Mouse (Mus musculus) brain, embryonic 14.5 days (tissue): ENCODE results near the gene Pcca. TPM values are rescaled to one million over a fixed set of nuclear protein-coding genes. Genes with fewer than 3 reads are reported as not detected.

Experiments used
- DNase-seq: peaks from one replicate; pipeline ENCODE4 v3.0.0-alpha.2; 2011; ENCODE audit warnings: low read depth
- CTCF ChIP-seq: fragments of 200-500 bp; IDR thresholded peaks from 2 replicates; pipeline ENCODE4 v1.5.1; 2012; ENCODE audit warnings: inconsistent platforms, mild to moderate bottlenecking, moderate library complexity, borderline replicate concordance; ENCODE audit not compliant: insufficient read depth, insufficient read length; ENCODE audit errors: extremely low read depth
- POLR2A ChIP-seq: fragments of 200-500 bp; IDR thresholded peaks from 2 replicates; pipeline ENCODE4 v1.6.1; 2012; ENCODE audit warnings: mild to moderate bottlenecking, inconsistent platforms, borderline replicate concordance; ENCODE audit not compliant: poor library complexity, insufficient read depth, insufficient read length, severe bottlenecking; ENCODE audit errors: extremely low read depth
- polyA plus RNA-seq: library from polyadenylated mRNA; depleted of rRNA; stranded (reverse); fragments of >200 nt; gene quantifications from 2 replicates; pipeline ENCODE4 v1.2.3, GENCODE M21; 2012

Gene Pcca
- polyA plus RNA-seq, 1 experiment, result 22.4 TPM

DNA sequence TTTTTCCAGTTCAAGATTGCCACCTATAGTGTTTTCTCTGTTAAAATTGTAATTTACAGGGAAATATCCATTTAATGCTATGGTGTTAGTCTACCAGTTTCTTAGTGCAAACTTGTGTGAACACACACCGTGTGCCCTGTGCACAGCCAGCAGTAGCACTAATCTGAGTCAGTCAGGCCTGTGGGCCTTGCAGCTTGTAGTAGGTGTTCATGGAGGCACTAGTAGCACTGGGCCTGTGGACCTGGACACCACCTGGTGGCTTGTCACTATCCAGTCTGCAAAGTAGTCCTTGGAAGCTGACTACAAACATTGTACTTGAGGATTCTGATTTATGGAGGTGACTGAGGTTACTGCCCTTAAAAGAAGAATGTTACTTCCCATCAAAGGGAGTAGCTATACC is 300.6 kb downstream of the Pcca start:
- DNase-seq, result no peak
- TF ChIP-seq CTCF, result no peak
- TF ChIP-seq POLR2A, result no peak

DNA sequence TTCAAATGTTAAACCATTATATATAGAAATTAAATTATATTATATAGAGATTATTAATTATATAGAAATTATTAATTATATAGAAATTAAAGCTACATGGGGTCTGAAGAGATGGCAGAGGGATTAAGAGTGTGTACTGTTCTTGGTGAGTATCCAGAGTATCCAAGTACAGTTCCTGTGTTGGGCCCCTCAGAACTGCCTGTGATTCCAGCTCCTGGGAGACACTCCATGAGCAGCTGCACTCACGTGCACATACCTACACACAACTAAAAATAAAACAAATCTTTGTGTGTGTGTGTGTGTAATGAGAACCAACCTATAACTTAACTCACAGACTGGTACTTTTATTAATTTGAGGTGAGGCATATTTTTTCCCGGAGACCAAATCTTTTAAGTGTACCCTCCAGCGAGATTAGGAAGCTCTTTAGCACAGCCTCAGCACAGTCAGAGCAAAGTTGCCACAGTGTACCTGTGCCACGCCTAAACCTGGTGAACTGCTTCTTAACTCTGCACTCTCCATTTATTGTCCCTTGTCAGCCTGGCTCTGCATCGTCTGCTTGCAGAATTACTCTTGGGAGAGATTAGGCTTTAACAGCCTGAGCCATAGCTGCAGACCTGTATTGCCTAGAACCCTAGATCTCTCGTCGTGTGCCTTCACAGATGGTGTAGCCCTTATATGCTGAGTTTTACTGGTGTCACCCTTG is 301.5 kb downstream of the Pcca start:
- no peak for DNase-seq

DNA sequence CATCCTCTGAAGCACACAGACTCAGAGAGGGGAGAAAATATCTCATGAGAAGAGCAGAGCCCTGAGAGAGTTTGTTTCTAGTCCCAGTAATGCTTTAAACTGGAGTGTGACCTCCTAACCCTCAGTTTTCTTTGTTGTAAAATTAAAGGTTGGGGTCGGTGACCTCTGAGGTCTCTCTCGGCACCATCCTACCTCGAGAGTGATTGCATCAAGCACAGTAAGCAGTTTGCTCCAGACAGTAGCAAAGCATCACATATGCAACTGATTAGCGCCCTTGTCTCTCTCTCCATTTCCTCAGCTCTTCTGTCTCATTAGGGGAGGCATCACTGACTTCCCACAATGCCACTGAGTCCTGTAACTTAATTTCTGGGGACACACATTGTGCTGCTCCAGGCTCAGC is 302.1 kb downstream of the Pcca start:
- no peak for TF ChIP-seq POLR2A
- DNase-seq, result peak; percentile 22

More for the DNA sequence above, 301.5 kb downstream of the Pcca start:
- TF ChIP-seq POLR2A (no peak), CTCF (no peak)

DNA sequence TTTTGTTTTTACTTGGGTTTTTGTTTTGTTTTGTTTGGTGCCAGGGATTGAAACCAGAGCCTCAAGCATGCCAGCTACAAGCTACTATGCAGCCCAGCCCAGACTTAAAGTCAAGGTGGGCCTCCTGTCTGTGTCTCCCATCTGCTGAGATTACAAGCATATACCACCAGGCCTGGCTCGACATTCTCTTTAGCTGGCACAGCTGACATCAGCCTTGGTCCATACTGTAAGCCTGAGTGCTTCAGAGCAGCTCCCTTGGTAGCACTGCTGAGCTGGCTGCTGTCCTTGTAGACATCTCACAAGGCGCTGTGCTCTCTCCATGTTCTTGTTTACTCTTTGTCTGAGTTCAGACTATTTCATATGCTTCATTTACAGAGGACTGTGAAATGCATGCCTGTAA is 302.9 kb downstream of the Pcca start:
- no peak for TF ChIP-seq POLR2A
- no peak for TF ChIP-seq CTCF
- DNase-seq, result no peak

DNA sequence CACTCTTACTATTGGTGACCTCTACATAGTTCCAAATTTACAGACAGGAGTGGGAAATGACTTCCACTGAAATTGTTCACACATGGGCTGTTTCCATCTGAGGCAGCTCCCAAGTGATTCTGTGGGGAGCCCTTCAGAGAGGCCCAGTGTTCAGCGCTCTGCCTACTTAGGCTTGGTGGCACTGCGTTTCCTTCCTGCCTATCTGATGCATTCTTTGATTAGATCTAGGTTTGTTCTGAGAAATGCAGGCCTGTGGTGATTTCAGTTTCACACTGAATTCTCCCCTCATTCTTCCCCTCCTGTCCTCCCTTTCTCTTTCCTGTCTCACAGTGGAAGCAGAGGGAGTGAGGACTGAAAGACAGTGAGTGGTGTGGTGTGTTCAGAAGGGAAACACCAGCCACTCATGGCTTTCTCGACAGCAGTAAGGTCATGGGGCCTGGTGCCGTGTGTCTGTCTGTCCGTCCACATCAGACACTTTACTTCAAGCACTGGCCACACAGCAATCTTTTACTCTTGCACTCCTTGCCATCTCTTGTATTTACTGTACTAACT is 318.5 kb downstream of the Pcca start:
- TF ChIP-seq CTCF (no peak), POLR2A (no peak)
- no peak for DNase-seq

DNA sequence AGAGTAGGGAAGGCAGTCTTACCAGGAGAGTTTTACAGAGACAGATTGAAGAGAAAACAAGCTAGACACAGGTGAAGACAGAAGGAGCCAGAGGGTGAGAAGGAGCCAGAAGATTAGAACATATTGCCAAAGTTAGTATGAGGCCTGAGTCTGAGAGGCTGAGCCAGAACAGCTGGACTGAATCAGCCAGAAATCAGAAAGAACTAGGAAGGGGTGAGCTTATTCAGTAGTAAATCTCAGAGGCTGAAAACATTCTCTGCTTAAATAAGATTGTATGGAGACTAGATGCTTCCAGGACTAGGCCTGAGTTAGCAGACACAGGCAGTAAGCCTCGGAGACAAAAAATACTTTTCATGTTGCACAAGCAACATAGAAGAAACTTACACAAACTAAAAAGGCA is 325.7 kb downstream of the Pcca start:
- DNase-seq, result no peak
- TF ChIP-seq CTCF, result no peak
- TF ChIP-seq POLR2A, result no peak

DNA sequence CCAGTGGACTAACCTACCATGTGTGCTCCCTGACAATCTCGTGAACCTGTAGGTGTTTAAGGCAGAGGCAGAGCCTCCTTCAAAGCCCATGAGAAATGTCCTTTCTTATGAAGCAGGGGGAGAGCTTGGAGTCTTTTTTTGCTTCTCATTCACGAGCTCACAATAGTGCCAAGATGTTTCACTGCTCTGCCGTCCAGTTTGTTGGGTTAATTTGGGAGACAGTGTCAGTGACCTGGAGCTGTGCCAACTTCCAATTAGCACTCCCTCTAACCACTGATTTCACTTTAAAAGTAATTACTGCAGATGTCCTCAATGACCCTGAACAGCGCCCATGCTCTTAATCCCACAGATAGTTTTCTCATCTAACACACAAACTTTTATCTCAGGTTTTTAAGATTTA is 328.5 kb downstream of the Pcca start:
- TF ChIP-seq CTCF (no peak), POLR2A (no peak)
- DNase-seq, result peak; percentile 89

DNA sequence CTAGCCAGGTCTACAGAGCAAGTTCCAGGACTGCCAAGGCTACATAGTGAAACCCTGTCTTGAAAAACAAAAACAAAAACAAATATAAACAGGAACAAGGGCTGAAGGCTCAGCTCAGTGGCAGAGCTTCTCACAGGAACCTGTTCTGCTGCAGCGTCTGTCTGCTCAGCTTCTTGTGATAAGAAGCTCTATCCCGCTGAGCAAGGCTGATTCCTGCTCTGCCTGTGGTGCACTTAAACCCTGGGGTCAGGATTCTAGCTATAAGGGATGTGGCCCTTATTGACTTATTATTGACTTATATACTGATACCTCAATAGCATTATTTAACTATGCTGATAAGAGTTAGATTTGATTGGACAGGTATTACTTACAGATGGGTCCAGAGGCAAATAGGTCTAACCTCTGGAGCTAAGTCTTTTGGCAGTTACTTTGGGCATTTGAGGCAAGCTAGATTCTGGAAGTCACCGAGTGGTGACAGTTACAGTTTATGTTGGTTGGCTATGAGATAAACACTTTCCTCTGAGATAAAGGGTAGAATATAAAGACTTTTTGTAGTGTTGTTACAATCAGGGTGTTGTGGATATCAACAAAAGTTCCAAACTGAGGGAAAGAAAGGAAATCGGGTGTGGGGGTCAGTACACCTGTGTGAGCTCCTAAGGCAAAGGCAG is 331.5 kb downstream of the Pcca start:
- DNase-seq, result no peak
- TF ChIP-seq CTCF (no peak), POLR2A (no peak)

DNA sequence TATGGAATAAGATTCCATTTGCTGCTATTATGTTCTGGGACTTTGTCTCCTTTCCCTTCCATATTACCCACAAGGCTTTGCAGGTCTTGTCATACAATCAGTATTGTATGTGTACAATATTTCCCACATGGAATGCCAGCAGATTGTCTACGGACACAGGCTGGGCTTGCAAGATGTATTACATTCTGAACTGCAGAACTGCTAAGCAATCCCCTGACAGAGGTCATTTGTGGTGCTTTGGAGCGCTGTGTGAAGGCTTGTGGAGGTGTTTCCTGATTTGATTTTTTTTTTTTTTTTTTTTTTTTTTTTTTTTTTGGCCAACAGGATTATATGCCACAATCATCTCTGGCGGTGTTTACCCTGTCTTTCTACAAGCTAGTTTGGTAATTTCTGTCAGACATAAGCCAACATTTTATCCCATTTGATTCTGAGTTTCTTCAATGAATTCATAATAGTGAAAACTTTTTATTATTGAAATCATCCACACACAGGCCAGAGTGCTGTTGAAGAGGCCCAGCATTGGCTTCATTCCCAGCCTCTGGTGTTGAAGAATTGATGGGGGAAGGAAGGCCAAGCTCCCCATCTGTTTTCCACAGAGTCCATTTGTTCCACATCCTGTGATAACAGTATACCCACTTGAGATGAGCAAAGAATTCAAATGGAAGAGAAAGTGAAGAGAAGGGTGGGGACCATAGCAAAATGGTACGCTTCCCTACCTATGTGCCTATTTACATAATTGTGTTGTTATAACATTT is 333.6 kb downstream of the Pcca start:
- DNase-seq, result peak; percentile 82
- no peak for TF ChIP-seq POLR2A
- TF ChIP-seq CTCF, result no peak

DNA sequence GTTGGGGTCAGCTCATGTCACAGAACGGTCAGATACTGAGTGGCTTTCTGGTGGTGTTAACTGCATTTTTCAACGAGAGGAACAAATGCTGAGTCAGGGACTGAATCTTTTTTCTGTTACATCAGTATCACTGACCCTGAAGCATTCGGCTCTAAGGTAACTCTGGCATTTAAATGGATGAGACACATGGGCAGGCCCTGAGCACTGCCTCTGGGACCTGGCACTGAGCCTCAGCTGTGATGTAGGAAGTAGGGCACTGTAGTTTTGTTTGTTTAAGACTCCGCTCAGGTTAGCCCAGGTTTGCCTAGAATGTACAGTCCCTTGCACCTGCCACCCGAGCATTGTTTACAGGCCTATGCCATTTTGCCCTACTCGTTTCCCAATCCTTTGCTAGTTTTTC is 335.7 kb downstream of the Pcca start:
- TF ChIP-seq POLR2A, result no peak
- no peak for TF ChIP-seq CTCF
- no peak for DNase-seq

DNA sequence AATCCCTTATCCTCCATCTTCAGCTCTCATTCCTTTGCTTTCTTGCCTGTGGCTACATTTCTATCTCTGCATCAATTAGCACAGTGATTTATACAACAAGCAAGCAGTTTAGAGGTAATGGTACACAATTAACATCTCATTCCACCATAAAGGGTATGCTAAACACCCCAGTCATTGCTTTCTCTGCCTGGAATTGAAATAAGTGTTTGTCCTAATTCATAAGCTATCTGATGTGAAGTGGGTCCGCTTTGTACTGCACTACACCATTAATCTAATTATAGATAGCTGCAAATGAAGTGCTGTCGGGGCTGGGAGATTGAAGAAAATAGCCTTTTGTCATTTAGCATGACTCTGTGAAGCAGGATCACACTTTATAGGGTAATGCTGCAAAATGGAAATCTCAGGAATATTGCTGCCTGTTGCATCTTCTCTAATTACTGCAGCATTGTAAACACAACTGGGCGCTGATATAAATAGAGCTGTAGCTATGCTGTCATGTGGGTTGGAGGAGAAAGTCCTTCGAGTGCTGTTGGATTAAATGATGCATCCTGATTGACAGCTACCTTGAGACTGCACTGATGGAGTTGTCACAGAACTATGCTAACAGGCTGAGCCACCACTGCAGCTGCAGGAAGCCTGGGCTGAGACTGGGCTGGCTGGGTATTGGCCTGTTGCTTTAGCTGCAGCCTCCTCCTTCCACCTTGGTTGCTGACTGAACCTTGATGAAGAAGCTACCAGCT is 337.9 kb downstream of the Pcca start:
- peak; percentile 91 for DNase-seq
- TF ChIP-seq CTCF (no peak), POLR2A (no peak)
